Mouse (Mus musculus): Measurements from ENCODE around the gene Myo1b.

Gene Myo1b

GRCm38 (mm10) chr1:51815636-51816035, 100.2 kb downstream of the Myo1b start:
- in situ Hi-C loops (cut with MboI; ENCODE audit: low pct_unique_long_range_greater_than_20kb in 1 of 2, low sequenced_read_pairs in 2 of 2, unreplicated experiment in 1 of 2): no loop called here

GRCm38 (mm10) chr1:51814854-51815630, 100.8 kb downstream of the Myo1b start:
- in situ Hi-C loops (cut with MboI; ENCODE audit: low pct_unique_long_range_greater_than_20kb in 1 of 2, low sequenced_read_pairs in 2 of 2, unreplicated experiment in 1 of 2): no loop called here

GRCm38 (mm10) chr1:51808847-51809246, 107.0 kb downstream of the Myo1b start:
- in situ Hi-C loops (cut with MboI; ENCODE audit: low pct_unique_long_range_greater_than_20kb in 1 of 2, low sequenced_read_pairs in 2 of 2, unreplicated experiment in 1 of 2): no loop called here

GRCm38 (mm10) chr1:51808228-51808627, 107.6 kb downstream of the Myo1b start:
- in situ Hi-C loops (cut with MboI; ENCODE audit: low pct_unique_long_range_greater_than_20kb in 1 of 2, low sequenced_read_pairs in 2 of 2, unreplicated experiment in 1 of 2): no loop called here

- in situ Hi-C loops (cut with MboI; ENCODE audit: low pct_unique_long_range_greater_than_20kb in 1 of 2, low sequenced_read_pairs in 2 of 2, unreplicated experiment in 1 of 2): no loop called here
Observed at GRCm38 (mm10) chr1:51805040-51805610, 110.7 kb downstream of the Myo1b start.

- in situ Hi-C loops (cut with MboI; ENCODE audit: low pct_unique_long_range_greater_than_20kb in 1 of 2, low sequenced_read_pairs in 2 of 2, unreplicated experiment in 1 of 2): no loop called here
Observed at GRCm38 (mm10) chr1:51804296-51805039, 111.4 kb downstream of the Myo1b start.

GRCm38 (mm10) chr1:51798011-51798471, 117.8 kb downstream of the Myo1b start:
- in situ Hi-C loops (cut with MboI; ENCODE audit: low pct_unique_long_range_greater_than_20kb in 1 of 2, low sequenced_read_pairs in 2 of 2, unreplicated experiment in 1 of 2): no loop called here

GRCm38 (mm10) chr1:51795586-51796309, 120.1 kb downstream of the Myo1b start:
- in situ Hi-C loops (cut with MboI; ENCODE audit: low pct_unique_long_range_greater_than_20kb in 1 of 2, low sequenced_read_pairs in 2 of 2, unreplicated experiment in 1 of 2): no loop called here

- in situ Hi-C loops (cut with MboI; ENCODE audit: low pct_unique_long_range_greater_than_20kb in 1 of 2, low sequenced_read_pairs in 2 of 2, unreplicated experiment in 1 of 2): no loop called here
Observed at GRCm38 (mm10) chr1:51789269-51789668, 126.6 kb downstream of the Myo1b start.

GRCm38 (mm10) chr1:51782091-51782490, 133.8 kb downstream of the Myo1b start:
- in situ Hi-C loops (cut with MboI; ENCODE audit: low pct_unique_long_range_greater_than_20kb in 1 of 2, low sequenced_read_pairs in 2 of 2, unreplicated experiment in 1 of 2): no loop called here

- in situ Hi-C loops (cut with MboI; ENCODE audit: low pct_unique_long_range_greater_than_20kb in 1 of 2, low sequenced_read_pairs in 2 of 2, unreplicated experiment in 1 of 2): no loop called here
Observed at GRCm38 (mm10) chr1:51780357-51780756, 135.5 kb downstream of the Myo1b start.

- in situ Hi-C loops (cut with MboI; ENCODE audit: low pct_unique_long_range_greater_than_20kb in 1 of 2, low sequenced_read_pairs in 2 of 2, unreplicated experiment in 1 of 2): no loop called here
Observed at GRCm38 (mm10) chr1:51778241-51778640, 137.6 kb downstream of the Myo1b start.

GRCm38 (mm10) chr1:51770504-51770871, 145.4 kb downstream of the Myo1b start:
- in situ Hi-C loops (cut with MboI; ENCODE audit: low pct_unique_long_range_greater_than_20kb in 1 of 2, low sequenced_read_pairs in 2 of 2, unreplicated experiment in 1 of 2): no loop called here

GRCm38 (mm10) chr1:51769815-51770503, 145.9 kb downstream of the Myo1b start:
- in situ Hi-C loops (cut with MboI; ENCODE audit: low pct_unique_long_range_greater_than_20kb in 1 of 2, low sequenced_read_pairs in 2 of 2, unreplicated experiment in 1 of 2): no loop called here

- in situ Hi-C loops (cut with MboI; ENCODE audit: low pct_unique_long_range_greater_than_20kb in 1 of 2, low sequenced_read_pairs in 2 of 2, unreplicated experiment in 1 of 2): no loop called here
Observed at GRCm38 (mm10) chr1:51766271-51766670, 149.6 kb downstream of the Myo1b start.

- in situ Hi-C loops (cut with MboI; ENCODE audit: low pct_unique_long_range_greater_than_20kb in 1 of 2, low sequenced_read_pairs in 2 of 2, unreplicated experiment in 1 of 2): no loop called here
Observed at GRCm38 (mm10) chr1:51765156-51765555, 150.7 kb downstream of the Myo1b start.

GRCm38 (mm10) chr1:51759657-51760056, 156.2 kb downstream of the Myo1b start:
- in situ Hi-C loops (cut with MboI; ENCODE audit: low pct_unique_long_range_greater_than_20kb in 1 of 2, low sequenced_read_pairs in 2 of 2, unreplicated experiment in 1 of 2): no loop called here

GRCm38 (mm10) chr1:51758326-51759109, 157.4 kb downstream of the Myo1b start:
- in situ Hi-C loops (cut with MboI; ENCODE audit: low pct_unique_long_range_greater_than_20kb in 1 of 2, low sequenced_read_pairs in 2 of 2, unreplicated experiment in 1 of 2): no loop called here

Measured in mouse embryonic stem cell (cell line).